Comparison of ENCODE assay signal across 17 mouse cellular contexts in genomic region chr16:24073065-24073464, GRCm38 (mm10).
DNase-seq lines count a peak whose midpoint lies in the region; ATAC-seq and TF ChIP-seq lines count a peak whose summit lies in the region.
"Had no signal": no experiment of that assay in that cellular context is flagged by ENCODE, and none has a peak within 500 bp of the region (broad histone marks: within the 10 kb centered on the region; RNA-seq: fewer than 3 reads in every experiment).

No protein-coding gene starts in this region.

- H3K4me3 ChIP-seq in thymus, adult 2 months (ENCODE audit: control insufficient read depth, insufficient read depth, low read length) = no peak overlapping the region
- no peak overlapping the region for H3K4me3 ChIP-seq in hindbrain, postnatal 0 days (ENCODE audit: low read length)
- H3K4me3 ChIP-seq: heart, adult 2 months; limb, embryonic 10.5 days; midbrain, embryonic 15.5 days had no signal

- H3K9me3 ChIP-seq in hindbrain, postnatal 0 days (ENCODE audit: low read length) = no peaks in the 10 kb centered on the region
- H3K9me3 ChIP-seq: limb, embryonic 10.5 days; midbrain, embryonic 15.5 days had no signal

- H3K9ac ChIP-seq in hindbrain, postnatal 0 days (replicated peaks; ENCODE audit: low read length) = no peak overlapping the region
- H3K9ac ChIP-seq: forebrain, postnatal 0 days; lung, embryonic 14.5 days; midbrain, embryonic 15.5 days had no signal

- no peak overlapping the region for H3K27ac ChIP-seq in thymus, adult 2 months (ENCODE audit: control insufficient read depth, insufficient read depth, low read length)
- no peak overlapping the region for H3K27ac ChIP-seq in hindbrain, postnatal 0 days
- H3K27ac ChIP-seq: heart, adult 2 months; limb, embryonic 10.5 days; macrophage; midbrain, embryonic 15.5 days had no signal

- peaks cover 23% of the 10 kb centered on the region for H3K4me1 ChIP-seq in thymus, adult 2 months (replicated peaks; ENCODE audit: control insufficient read depth, insufficient read depth, low read length)
- H3K4me1 ChIP-seq in hindbrain, postnatal 0 days (ENCODE audit: insufficient read depth, low read length) = no peaks in the 10 kb centered on the region; the same call in 1 of the 2 replicates
- H3K4me1 ChIP-seq: limb, embryonic 10.5 days; midbrain, embryonic 15.5 days had no signal

- DNase-seq in retina, postnatal 1 day = peak; percentile 34
- no peak for DNase-seq in retina, embryonic 14.5 days (ENCODE audit: low spot score)
- peak; percentile 52 for DNase-seq in gastrocnemius, postnatal 10 days
- DNase-seq in thymus, adult 2 months = peak; percentile 51
- no peak for DNase-seq in hindbrain, postnatal 0 days (ENCODE audit: low spot score)
- DNase-seq in lung, postnatal 14 days = no peak
- DNase-seq in testis, postnatal 10 days (ENCODE audit: low spot score) = no peak
- DNase-seq: cerebellum, postnatal 14 days; forebrain, postnatal 0 days; heart, adult 2 months; kidney, adult 8-10 months; lung, embryonic 14.5 days had no signal

- H3K36me3 ChIP-seq in thymus, adult 2 months (ENCODE audit: control insufficient read depth, insufficient read depth, low read length) = no peaks in the 10 kb centered on the region
- no peaks in the 10 kb centered on the region for H3K36me3 ChIP-seq in hindbrain, postnatal 0 days (ENCODE audit: insufficient read depth, low read length)
- H3K36me3 ChIP-seq: limb, embryonic 10.5 days; midbrain, embryonic 15.5 days had no signal

- 20% methylated on average over 6 of the region's 6 CpGs for WGBS in thymus, adult 2 months
- WGBS in hindbrain, postnatal 0 days = 58% methylated on average over 6 of the region's 6 CpGs

- no peak for TF ChIP-seq POLR2A in thymus, adult 2 months (IDR thresholded peaks at IDR 0.05; ENCODE audit: control insufficient read depth, extremely low read depth, insufficient read depth, low read length, poor library complexity)

- H3K4me2 ChIP-seq in hindbrain, postnatal 0 days (ENCODE audit: low read depth, low read length) = no peak overlapping the region
- H3K4me2 ChIP-seq: liver, embryonic 11.5 days; lung, embryonic 14.5 days; midbrain, embryonic 15.5 days had no signal

- ATAC-seq in hindbrain, postnatal 0 days = no peak
- ATAC-seq: forebrain, postnatal 0 days; inflammation-experienced regulatory T-cells, adult 6 months; midbrain, embryonic 15.5 days had no signal

- no peak for TF ChIP-seq CTCF in thymus, adult 2 months (IDR thresholded peaks at IDR 0.05; ENCODE audit: borderline replicate concordance, control insufficient read depth, extremely low read depth, insufficient read depth, low read length, poor library complexity)
- TF ChIP-seq CTCF in hindbrain, postnatal 0 days (IDR thresholded peaks at IDR 0.05; ENCODE audit: low read depth) = no peak

- no peaks in the 10 kb centered on the region for H3K27me3 ChIP-seq in thymus, adult 2 months (ENCODE audit: control insufficient read depth, insufficient read depth, low read length)
- H3K27me3 ChIP-seq in hindbrain, postnatal 0 days (ENCODE audit: insufficient read depth, low read length) = no peaks in the 10 kb centered on the region
- H3K27me3 ChIP-seq: midbrain, embryonic 15.5 days had no signal

Comparison
In these comparisons a context has a peak if more than half of its experiments do, and no peak if none do; other contexts are left out.
1. DNase-seq: peak in retina, postnatal 1 day (single experiment), gastrocnemius, postnatal 10 days (single experiment) and thymus, adult 2 months (single experiment); none in retina, embryonic 14.5 days (single experiment), hindbrain, postnatal 0 days (single experiment), lung, postnatal 14 days (single experiment) and testis, postnatal 10 days (single experiment).